ENCODE assay signal across 8 mouse cellular contexts in genomic region chr12:80023107-80024078, GRCm38 (mm10).
DNase-seq lines count a peak whose midpoint lies in the region; ATAC-seq and TF ChIP-seq lines count a peak whose summit lies in the region.

No protein-coding gene starts in this region.

- DNase-seq in R1 (ENCODE audit: low read depth, low spot score): peak; percentile 61
- DNase-seq in embryo, embryonic 11 days: peak; percentile 66
- DNase-seq in liver, postnatal 0 days: no peak
- no peak for DNase-seq in cerebellum, adult 11-12 months
- no peak for DNase-seq in left cerebral cortex, postnatal 36 days (ENCODE audit: low spot score in 2 of 2)
- no peak for DNase-seq in adrenal gland, adult 2 months

- H3K27me3 ChIP-seq in hindbrain, embryonic 12.5 days: no peaks in the 10 kb centered on the region
- H3K27me3 ChIP-seq in liver, postnatal 0 days (ENCODE audit: insufficient read depth, low read length): no peaks in the 10 kb centered on the region

- no peaks in the 10 kb centered on the region for H3K9me3 ChIP-seq in hindbrain, embryonic 12.5 days (replicated peaks)
- no peaks in the 10 kb centered on the region for H3K9me3 ChIP-seq in liver, postnatal 0 days (ENCODE audit: low read length)

- 9% methylated on average over 18 of the region's 18 CpGs for WGBS in hindbrain, embryonic 12.5 days
- 41% methylated on average over 18 of the region's 18 CpGs for WGBS in liver, postnatal 0 days (ENCODE audit: insufficient replicate concordance)

- H3K4me1 ChIP-seq in hindbrain, embryonic 12.5 days: peaks cover 38% of the 10 kb centered on the region
- 0 out of 2 replicates have a peak, but pooled peaks cover 3% of the 10 kb centered on the region for H3K4me1 ChIP-seq in liver, postnatal 0 days (ENCODE audit: insufficient read depth)

- intact Hi-C loops in left cerebral cortex, postnatal 36 days (cut with DNase I): no loop called here

- no peaks in the 10 kb centered on the region for H3K36me3 ChIP-seq in hindbrain, embryonic 12.5 days
- no peaks in the 10 kb centered on the region for H3K36me3 ChIP-seq in liver, postnatal 0 days (replicated peaks; ENCODE audit: insufficient read depth, low read length)

- H3K4me2 ChIP-seq in hindbrain, embryonic 12.5 days (replicated peaks): peak overlapping the region; percentile 44
- 0 out of 2 replicates have a peak overlapping the region, but pooled peaks have one; percentile 3 for H3K4me2 ChIP-seq in liver, postnatal 0 days (ENCODE audit: low read depth, low read length)

- peak overlapping the region; percentile 29; the same call in 1 of the 2 replicates for H3K9ac ChIP-seq in hindbrain, embryonic 12.5 days
- no peak overlapping the region for H3K9ac ChIP-seq in liver, postnatal 0 days (replicated peaks)

- ATAC-seq in hindbrain, embryonic 12.5 days (ENCODE audit: low FRiP score): peak; percentile 62
- no peak for ATAC-seq in liver, postnatal 0 days
- no peak for ATAC-seq in CD4-positive, CD25-positive, alpha-beta regulatory T cell, adult 4 months

- 0 out of 2 replicates have a peak overlapping the region, but pooled peaks have one; percentile 13 for H3K4me3 ChIP-seq in hindbrain, embryonic 12.5 days
- H3K4me3 ChIP-seq in liver, postnatal 0 days (ENCODE audit: low read depth, low read length): no peak overlapping the region

- no peak for TF ChIP-seq EP300 in liver, postnatal 0 days (IDR thresholded peaks at IDR 0.05; ENCODE audit: low read depth)

- TF ChIP-seq CTCF in liver, postnatal 0 days (IDR thresholded peaks at IDR 0.05; ENCODE audit: low read depth): no peak

- H3K27ac ChIP-seq in hindbrain, embryonic 12.5 days: peak overlapping the region; percentile 77
- no peak overlapping the region for H3K27ac ChIP-seq in liver, postnatal 0 days (ENCODE audit: low read depth)

Comparison
In these comparisons a context has a peak if more than half of its experiments do, and no peak if none do; other contexts are left out.
1. DNase-seq: peak in R1 (single experiment) and embryo, embryonic 11 days (single experiment); none in liver, postnatal 0 days (single experiment), cerebellum, adult 11-12 months (single experiment), left cerebral cortex, postnatal 36 days (0 of 2) and adrenal gland, adult 2 months (single experiment).